Mouse (Mus musculus): ENCODE results near the gene Slc7a15.

The Slc7a15 gene

GRCm38 (mm10) chr12:8487281-8487680, 111.6 kb downstream of the Slc7a15 start:
- no peak for DNase-seq (ENCODE audit: low read depth, low spot score)

DNA sequence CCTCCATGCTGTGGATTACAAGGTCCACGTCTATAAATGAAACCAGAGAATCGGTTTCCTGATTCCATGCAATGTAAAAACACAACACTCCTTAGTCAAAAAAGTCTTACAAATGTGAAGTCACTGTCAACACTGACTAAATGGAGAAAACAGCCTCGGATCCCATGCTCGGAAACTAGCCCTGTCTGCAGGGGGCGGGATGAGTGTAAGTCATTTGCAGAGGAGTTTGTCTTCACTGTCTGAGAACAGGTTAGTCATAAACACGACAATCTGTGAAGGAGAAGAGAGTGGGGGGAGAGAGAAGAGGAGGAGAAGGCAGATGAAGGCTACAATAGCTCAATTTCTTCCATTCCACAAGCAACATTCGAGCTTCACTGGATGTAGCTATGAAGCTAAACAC, 113.6 kb downstream of the Slc7a15 start:
- no peak for DNase-seq (ENCODE audit: low read depth, low spot score)

GRCm38 (mm10) chr12:8482169-8482568, 116.7 kb downstream of the Slc7a15 start:
- DNase-seq (ENCODE audit: low read depth, low spot score): no peak
